Mouse (Mus musculus) cerebellum, adult 2 months (tissue): ENCODE data around the gene Gm21761.
"Not testable (repeated sequence)": the region's sequence is repeated elsewhere in the genome, so short reads cannot be mapped to it uniquely, and the experiment has no call there.

Source experiments
- CTCF ChIP-seq: fragments of 200-500 bp; IDR thresholded peaks from 2 replicates; pipeline ENCODE4 v1.5.1; 2011; ENCODE audit warnings: low read depth, mild to moderate bottlenecking, control low read depth, low read length, moderate library complexity, borderline replicate concordance; ENCODE audit not compliant: insufficient read depth
- POLR2A ChIP-seq: fragments of 200-500 bp; IDR thresholded peaks from 2 replicates; pipeline ENCODE4 v1.6.1; 2011; ENCODE audit warnings: low read length, control low read depth, borderline replicate concordance; ENCODE audit not compliant: insufficient read depth

DNA sequence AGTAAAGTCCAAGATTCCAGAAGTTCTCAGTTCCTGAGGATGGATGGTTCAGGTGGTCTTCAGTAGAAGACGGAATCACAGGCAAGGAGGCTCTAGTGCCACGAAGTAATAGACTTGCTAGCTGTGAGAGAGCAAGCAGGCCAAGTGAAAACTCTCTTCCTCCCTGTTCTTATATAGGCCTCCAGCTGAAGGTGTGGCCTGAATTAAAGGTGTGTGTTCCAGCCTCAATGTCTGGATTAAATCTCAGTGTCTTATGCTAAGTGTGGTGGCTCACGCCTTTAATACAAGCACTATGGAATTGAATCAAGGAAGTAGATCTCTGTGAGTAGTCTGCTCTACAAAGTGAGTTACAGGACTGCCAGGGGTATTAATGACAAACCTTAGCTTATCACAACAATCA is 34.4 kb downstream of the Gm21761 start, which contains the start of gene Tcstv1:
- TF ChIP-seq CTCF, POLR2A: not testable (repeated sequence)
